Mouse (Mus musculus) hindbrain, embryonic 14.5 days (tissue): ENCODE data around the gene Cdk15. TPM values are rescaled to one million over a fixed set of nuclear protein-coding genes. Genes with fewer than 3 reads are reported as not detected.

Experiments used
- ATAC-seq: fragments of 200-750 bp; cut with Nextera tagmentation; 2 replicates; pipeline ENCODE4 v1.8.0; 2017; ENCODE audit warnings: moderate number of reproducible peaks, mild to moderate bottlenecking, moderate TSS enrichment, moderate library complexity; ENCODE audit not compliant: low FRiP score
- DNase-seq: peaks from one replicate; pipeline ENCODE4 v3.0.0-alpha.2; 2015; ENCODE audit warnings: low spot score
- H3K27ac ChIP-seq: fragments of 300-500 bp; sonication (generic); 2 replicates; pipeline ENCODE4 v1.5.1; 2014; ENCODE audit warnings: mild to moderate bottlenecking, moderate library complexity
- H3K27me3 ChIP-seq: fragments of 300-500 bp; sonication (generic); 2 replicates; pipeline ENCODE4 v1.6.1; 2014; ENCODE audit warnings: mild to moderate bottlenecking, low read length, mixed read lengths; ENCODE audit not compliant: control insufficient read depth, insufficient read depth
- H3K36me3 ChIP-seq: fragments of 300-500 bp; sonication (generic); replicated peaks from 2 replicates; pipeline ENCODE4 v1.6.1; 2014; ENCODE audit not compliant: control insufficient read depth, insufficient read depth
- H3K4me1 ChIP-seq: fragments of 300-500 bp; sonication (generic); replicated peaks from 2 replicates; pipeline ENCODE4 v1.6.1; 2014; ENCODE audit warnings: antibody characterized with exemption, low read length, mixed read lengths; ENCODE audit not compliant: control insufficient read depth, insufficient read depth
- H3K4me2 ChIP-seq: fragments of 300-500 bp; sonication (generic); replicated peaks from 2 replicates; pipeline ENCODE4 v1.6.1; 2014; ENCODE audit warnings: mild to moderate bottlenecking, moderate library complexity
- H3K4me3 ChIP-seq: fragments of 300-500 bp; sonication (generic); replicated peaks from 2 replicates; pipeline ENCODE4 v1.5.1; 2014; ENCODE audit warnings: mild to moderate bottlenecking, low read length
- H3K9ac ChIP-seq: fragments of 300-500 bp; sonication (generic); 2 replicates; pipeline ENCODE4 v1.6.1; 2014
- H3K9me3 ChIP-seq: fragments of 300-500 bp; sonication (generic); 2 replicates; pipeline ENCODE4 v1.6.1; 2016; ENCODE audit warnings: low read length; ENCODE audit not compliant: control insufficient read depth
- WGBS: fragments of 180-500 bp; shearing (Covaris S2); extraction: QIAGEN DNeasy Blood & Tissue Kit; methylation state at CpG from one replicate; pipeline ENCODE4 v1.1.7; 2014; 5-methylcytosine and 5-hydroxymethylcytosine counted together
- polyA plus RNA-seq: library from polyadenylated mRNA; unstranded; fragments of >200 nt; fragmentation: Nextera tagmentation; extraction: Ambion mirVana; gene quantifications from 2 replicates; pipeline ENCODE4 v1.2.1, GENCODE M21; 2014

The Cdk15 gene
- polyA plus RNA-seq, 1 experiment from 2014 or later: 0.88 TPM

DNA sequence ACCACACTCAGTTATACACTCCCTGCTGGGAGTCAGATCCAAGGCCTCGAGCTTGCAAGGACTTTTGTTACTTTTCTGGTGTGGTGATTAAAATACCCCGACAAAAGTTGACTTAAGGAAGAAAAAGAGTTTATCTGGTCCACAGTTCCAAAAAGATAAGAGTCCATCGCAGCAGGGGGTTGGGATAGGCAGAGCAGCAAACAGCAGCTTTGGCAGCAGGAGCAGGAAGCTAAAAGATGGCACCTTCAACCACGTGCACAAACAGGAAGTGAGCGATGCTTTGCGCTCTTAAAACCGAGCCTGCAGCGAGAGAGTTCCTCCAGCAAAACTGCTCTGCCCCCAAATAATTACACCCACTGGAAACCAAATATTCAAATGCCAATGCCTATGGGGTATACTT is 12.2 kb downstream of the Cdk15 start:
- Histone ChIP-seq H3K4me2 (no peak overlapping the region), H3K27ac (no peak overlapping the region), H3K9me3 (no peaks in the 10 kb centered on the region), H3K4me1 (0 out of 2 replicates have a peak, but pooled peaks cover 4% of the 10 kb centered on the region), H3K36me3 (no peaks in the 10 kb centered on the region), H3K9ac (no peak overlapping the region), H3K4me3 (no peak overlapping the region), H3K27me3 (no peaks in the 10 kb centered on the region)
- ATAC-seq: no peak
- no peak for DNase-seq
- WGBS: 65% methylated on average over 8 of the region's 8 CpGs

- no peak overlapping the region for H3K4me3 ChIP-seq
- no peaks in the 10 kb centered on the region for H3K27me3 ChIP-seq
- ATAC-seq: no peak
- WGBS: 82% methylated on average over 6 of the region's 6 CpGs
- H3K36me3 ChIP-seq: no peaks in the 10 kb centered on the region
- no peak overlapping the region for H3K9ac ChIP-seq
- no peak for DNase-seq
- H3K27ac ChIP-seq: peak overlapping the region; percentile 40; the same call in 1 of the 2 replicates
- H3K9me3 ChIP-seq: no peaks in the 10 kb centered on the region
- no peak overlapping the region for H3K4me2 ChIP-seq
- H3K4me1 ChIP-seq: 0 out of 2 replicates have a peak, but pooled peaks cover 4% of the 10 kb centered on the region
Observed at GRCm38 (mm10) chr1:59269466-59269865, 12.8 kb downstream of the Cdk15 start.

GRCm38 (mm10) chr1:59269951-59270689 is 13.4 kb downstream of the Cdk15 start:
- no peak for ATAC-seq
- Histone ChIP-seq H3K27ac (peak overlapping the region; percentile 40; the same call in 1 of the 2 replicates), H3K4me3 (no peak overlapping the region), H3K4me2 (peak overlapping the region; percentile 15; the same call in 1 of the 2 replicates), H3K4me1 (0 out of 2 replicates have a peak, but pooled peaks cover 4% of the 10 kb centered on the region), H3K9ac (no peak overlapping the region), H3K36me3 (no peaks in the 10 kb centered on the region), H3K9me3 (no peaks in the 10 kb centered on the region), H3K27me3 (no peaks in the 10 kb centered on the region)
- 40% methylated on average over 20 of the region's 20 CpGs for WGBS
- peak; percentile 67 for DNase-seq

DNA sequence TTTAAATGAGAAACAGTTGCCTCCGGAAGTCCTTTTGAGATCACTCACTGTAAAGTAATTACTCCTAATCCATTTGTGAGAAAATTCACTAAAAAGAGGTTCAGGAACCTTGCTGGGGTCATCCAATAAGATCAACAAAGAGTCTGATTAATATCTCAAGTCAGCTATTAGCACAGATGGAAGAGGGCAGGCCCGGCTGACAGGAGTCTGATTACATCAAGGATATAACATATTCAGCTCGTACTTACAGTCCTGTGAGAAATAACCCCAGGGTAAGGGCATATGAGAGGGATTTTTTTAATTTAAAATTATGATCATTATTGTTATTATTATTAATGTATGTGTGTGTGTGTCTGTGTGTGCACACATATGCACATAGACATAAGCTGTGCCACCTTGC is 15.5 kb downstream of the Cdk15 start:
- no peak overlapping the region for H3K4me3 ChIP-seq
- no peak overlapping the region for H3K4me2 ChIP-seq
- ATAC-seq (no peak), DNase-seq (no peak)
- 39% methylated on average over 3 of the region's 3 CpGs for WGBS
- no peaks in the 10 kb centered on the region for H3K27me3 ChIP-seq
- no peak overlapping the region for H3K9ac ChIP-seq
- no peaks in the 10 kb centered on the region for H3K9me3 ChIP-seq
- H3K4me1 ChIP-seq: 0 out of 2 replicates have a peak, but pooled peaks cover 4% of the 10 kb centered on the region
- H3K27ac ChIP-seq: no peak overlapping the region
- no peaks in the 10 kb centered on the region for H3K36me3 ChIP-seq

GRCm38 (mm10) chr1:59285880-59286279 is 29.2 kb downstream of the Cdk15 start:
- WGBS: 88% methylated on average over 5 of the region's 5 CpGs
- Histone ChIP-seq H3K9me3 (no peaks in the 10 kb centered on the region), H3K4me1 (no peaks in the 10 kb centered on the region), H3K27me3 (no peaks in the 10 kb centered on the region), H3K27ac (no peak overlapping the region), H3K9ac (no peak overlapping the region), H3K4me2 (no peak overlapping the region), H3K4me3 (no peak overlapping the region), H3K36me3 (no peaks in the 10 kb centered on the region)
- no peak for DNase-seq
- ATAC-seq: no peak

- Histone ChIP-seq H3K4me1 (no peaks in the 10 kb centered on the region), H3K4me3 (no peak overlapping the region), H3K9ac (no peak overlapping the region), H3K36me3 (no peaks in the 10 kb centered on the region), H3K4me2 (no peak overlapping the region), H3K27me3 (no peaks in the 10 kb centered on the region), H3K9me3 (no peaks in the 10 kb centered on the region), H3K27ac (no peak overlapping the region)
- ATAC-seq (no peak), DNase-seq (no peak)
- WGBS: 81% methylated on average over 13 of the region's 13 CpGs
Observed at GRCm38 (mm10) chr1:59286316-59286850, 29.7 kb downstream of the Cdk15 start.

GRCm38 (mm10) chr1:59287733-59288132 is 31.0 kb downstream of the Cdk15 start:
- ATAC-seq: no peak
- 49% methylated on average over 8 of the region's 8 CpGs for WGBS
- H3K9me3 ChIP-seq: no peaks in the 10 kb centered on the region

GRCm38 (mm10) chr1:59291652-59292051 is 34.9 kb downstream of the Cdk15 start:
- no peak for DNase-seq
- Histone ChIP-seq H3K4me3 (no peak overlapping the region), H3K9me3 (no peaks in the 10 kb centered on the region), H3K27ac (no peak overlapping the region), H3K4me2 (no peak overlapping the region), H3K4me1 (no peaks in the 10 kb centered on the region), H3K27me3 (no peaks in the 10 kb centered on the region), H3K36me3 (no peaks in the 10 kb centered on the region), H3K9ac (no peak overlapping the region)
- no peak for ATAC-seq
- 39% methylated on average over 2 of the region's 2 CpGs for WGBS

More at GRCm38 (mm10) chr1:59287733-59288132, 31.0 kb downstream of the Cdk15 start:
- no peak overlapping the region for H3K9ac ChIP-seq
- no peaks in the 10 kb centered on the region for H3K36me3 ChIP-seq
- no peak for DNase-seq
- H3K27me3 ChIP-seq: no peaks in the 10 kb centered on the region
- no peak overlapping the region for H3K4me3 ChIP-seq
- H3K27ac ChIP-seq: no peak overlapping the region
- H3K4me1 ChIP-seq: no peaks in the 10 kb centered on the region
- no peak overlapping the region for H3K4me2 ChIP-seq

DNA sequence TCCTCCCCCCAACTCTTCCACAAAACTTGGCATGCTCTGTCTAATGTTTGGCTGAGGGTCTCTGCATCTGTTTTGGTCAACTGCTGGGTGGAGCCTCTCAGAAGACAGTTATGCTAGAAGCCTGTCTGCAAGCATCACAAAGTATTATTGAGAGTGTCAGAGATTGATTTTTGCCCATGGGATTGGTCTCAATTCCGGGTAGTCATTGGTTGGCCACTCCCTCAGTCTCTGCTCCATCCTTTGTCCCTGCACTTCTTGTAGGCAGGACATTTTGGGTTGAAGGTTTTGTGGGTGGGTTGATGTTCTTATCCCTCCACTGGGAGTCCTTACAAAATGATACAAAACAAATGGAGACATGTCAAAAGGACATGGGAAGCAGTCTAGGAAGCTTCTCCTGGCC is 39.1 kb downstream of the Cdk15 start:
- Histone ChIP-seq H3K4me3 (no peak overlapping the region), H3K9me3 (no peaks in the 10 kb centered on the region), H3K4me2 (no peak overlapping the region), H3K9ac (no peak overlapping the region), H3K27me3 (no peaks in the 10 kb centered on the region), H3K27ac (no peak overlapping the region), H3K36me3 (no peaks in the 10 kb centered on the region), H3K4me1 (peaks cover 3% of the 10 kb centered on the region; the same call in 1 of the 2 replicates)
- 78% methylated on average over 1 of the region's 1 CpGs for WGBS
- no peak for DNase-seq
- no peak for ATAC-seq
